Mouse (Mus musculus): Measurements from ENCODE around the gene Atf3. TPM values are rescaled to one million over a fixed set of nuclear protein-coding genes. Genes with fewer than 3 reads are reported as not detected.

Gene Atf3
- polyA plus RNA-seq, 1 experiment from 2014 or later, result 17.6 TPM

DNA sequence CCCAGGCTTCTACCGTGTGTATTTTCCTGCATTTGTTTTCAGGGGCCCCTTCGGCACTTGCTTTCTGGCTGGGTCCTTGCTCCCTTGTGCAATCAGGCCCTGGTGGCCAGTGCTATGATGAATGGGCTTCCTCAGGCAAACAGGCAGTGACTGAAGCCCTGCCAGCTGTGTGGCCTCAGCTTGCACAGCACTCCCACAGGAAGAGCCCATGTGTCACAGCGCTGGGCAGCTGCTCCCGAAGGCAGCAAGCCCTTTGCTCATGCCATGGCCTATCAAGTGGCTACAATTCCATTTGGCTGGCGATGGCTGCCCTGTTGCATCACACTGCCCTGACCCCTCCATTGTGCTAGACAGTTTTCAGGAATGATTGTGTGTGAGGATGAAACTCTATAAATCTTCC is 36.6 kb upstream of the Atf3 start:
- Histone ChIP-seq H3K4me1 (replicated peaks) (peaks cover 24% of the 10 kb centered on the region), H3K4me3 (no peak overlapping the region), H3K27me3 (replicated peaks) (0 out of 2 replicates have a peak, but pooled peaks cover 7% of the 10 kb centered on the region), H3K36me3 (no peaks in the 10 kb centered on the region), H3K27ac (ENCODE audit: poor library complexity, severe bottlenecking) (no peak overlapping the region), H3K9ac (no peak overlapping the region), H3K9me3 (replicated peaks) (no peaks in the 10 kb centered on the region), H3K4me2 (no peak overlapping the region)
- WGBS, result 64% methylated on average over 5 of the region's 5 CpGs
- ATAC-seq (ENCODE audit: insufficient number of reproducible peaks, low FRiP score), result no peak

- no peaks in the 10 kb centered on the region for H3K36me3 ChIP-seq
Observed at GRCm38 (mm10) chr1:191253636-191254035, 35.8 kb upstream of the Atf3 start.

GRCm38 (mm10) chr1:191249975-191250374 is 32.1 kb upstream of the Atf3 start:
- no peak for ATAC-seq (ENCODE audit: insufficient number of reproducible peaks, low FRiP score)
- H3K4me3 ChIP-seq, result no peak overlapping the region
- no peaks in the 10 kb centered on the region for H3K4me1 ChIP-seq (replicated peaks)
- no peaks in the 10 kb centered on the region for H3K9me3 ChIP-seq (replicated peaks)
- H3K27me3 ChIP-seq (replicated peaks), result no peaks in the 10 kb centered on the region
- no peaks in the 10 kb centered on the region for H3K36me3 ChIP-seq
- 78% methylated on average over 3 of the region's 3 CpGs for WGBS
- no peak overlapping the region for H3K4me2 ChIP-seq
- H3K9ac ChIP-seq, result no peak overlapping the region
- no peak overlapping the region for H3K27ac ChIP-seq (ENCODE audit: poor library complexity, severe bottlenecking)

More at GRCm38 (mm10) chr1:191253636-191254035, 35.8 kb upstream of the Atf3 start:
- Histone ChIP-seq H3K4me1 (replicated peaks) (peaks cover 20% of the 10 kb centered on the region), H3K27ac (ENCODE audit: poor library complexity, severe bottlenecking) (no peak overlapping the region), H3K9ac (no peak overlapping the region), H3K9me3 (replicated peaks) (no peaks in the 10 kb centered on the region), H3K4me2 (no peak overlapping the region), H3K27me3 (replicated peaks) (0 out of 2 replicates have a peak, but pooled peaks cover 7% of the 10 kb centered on the region), H3K4me3 (no peak overlapping the region)
- 72% methylated on average over 1 of the region's 1 CpGs for WGBS
- no peak for ATAC-seq (ENCODE audit: insufficient number of reproducible peaks, low FRiP score)

- no peak overlapping the region for H3K4me3 ChIP-seq
- H3K27me3 ChIP-seq (replicated peaks), result no peaks in the 10 kb centered on the region
- no peaks in the 10 kb centered on the region for H3K36me3 ChIP-seq
- H3K27ac ChIP-seq (ENCODE audit: poor library complexity, severe bottlenecking), result no peak overlapping the region
- ATAC-seq (ENCODE audit: insufficient number of reproducible peaks, low FRiP score), result no peak
- 67% methylated on average over 1 of the region's 1 CpGs for WGBS
- no peak overlapping the region for H3K4me2 ChIP-seq
- H3K9ac ChIP-seq, result no peak overlapping the region
- no peaks in the 10 kb centered on the region for H3K4me1 ChIP-seq (replicated peaks)
- no peaks in the 10 kb centered on the region for H3K9me3 ChIP-seq (replicated peaks)
Observed at GRCm38 (mm10) chr1:191248423-191248822, 30.6 kb upstream of the Atf3 start.

DNA sequence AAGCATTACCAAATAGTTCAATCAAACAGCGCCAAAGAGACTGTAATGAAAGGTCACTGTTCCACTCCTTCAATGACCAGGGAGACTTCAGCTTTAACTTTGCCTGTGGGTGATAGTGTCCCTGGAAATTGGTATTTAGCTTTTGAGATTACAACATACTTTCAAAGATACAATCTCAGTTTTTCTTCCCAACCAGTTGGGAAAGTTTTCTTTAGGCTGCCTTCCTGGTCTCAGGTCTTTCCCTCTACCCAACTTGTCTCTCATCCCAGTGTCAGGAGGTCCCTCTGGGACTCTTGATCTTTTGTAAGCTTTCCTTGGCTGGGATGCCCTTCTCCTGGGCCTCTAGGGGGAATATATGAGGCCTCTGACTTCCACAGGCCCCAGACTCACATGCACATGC is 29.7 kb upstream of the Atf3 start:
- H3K4me3 ChIP-seq, result no peak overlapping the region
- no peak overlapping the region for H3K4me2 ChIP-seq
- H3K9ac ChIP-seq, result no peak overlapping the region

DNA sequence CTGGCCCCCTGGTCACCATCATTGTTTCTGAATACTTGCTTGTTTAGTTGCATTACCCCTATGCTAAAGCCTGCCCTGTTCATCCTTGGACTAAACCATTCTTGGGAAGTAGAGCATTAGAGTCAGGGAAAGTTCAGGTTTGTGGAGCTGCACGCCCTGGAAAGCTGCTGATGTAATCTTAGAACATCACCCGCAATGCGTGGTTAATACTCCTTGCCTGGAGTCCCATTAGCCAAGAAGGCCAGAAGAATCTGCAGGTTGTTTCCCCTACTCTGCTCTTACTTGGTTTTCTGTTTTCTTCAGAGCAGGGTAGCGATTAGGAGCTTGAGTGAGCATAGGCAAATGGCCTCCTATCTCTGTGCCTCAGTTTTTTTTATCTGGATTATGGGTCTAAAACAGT is 26.0 kb upstream of the Atf3 start:
- Histone ChIP-seq H3K4me2 (no peak overlapping the region), H3K4me3 (no peak overlapping the region), H3K4me1 (replicated peaks) (0 out of 2 replicates have a peak, but pooled peaks cover 2% of the 10 kb centered on the region), H3K27ac (ENCODE audit: poor library complexity, severe bottlenecking) (no peak overlapping the region), H3K9ac (no peak overlapping the region), H3K9me3 (replicated peaks) (no peaks in the 10 kb centered on the region), H3K27me3 (replicated peaks) (no peaks in the 10 kb centered on the region; the same call in 1 of the 2 replicates), H3K36me3 (no peaks in the 10 kb centered on the region)
- ATAC-seq (ENCODE audit: insufficient number of reproducible peaks, low FRiP score), result no peak
- 89% methylated on average over 4 of the region's 4 CpGs for WGBS

More for the DNA sequence above, 29.7 kb upstream of the Atf3 start:
- H3K4me1 ChIP-seq (replicated peaks), result no peaks in the 10 kb centered on the region
- H3K27ac ChIP-seq (ENCODE audit: poor library complexity, severe bottlenecking), result no peak overlapping the region
- H3K9me3 ChIP-seq (replicated peaks), result no peaks in the 10 kb centered on the region
- ATAC-seq (ENCODE audit: insufficient number of reproducible peaks, low FRiP score), result no peak
- no peaks in the 10 kb centered on the region for H3K27me3 ChIP-seq (replicated peaks)
- 84% methylated on average over 1 of the region's 1 CpGs for WGBS
- no peaks in the 10 kb centered on the region for H3K36me3 ChIP-seq

GRCm38 (mm10) chr1:191242065-191242698 is 24.3 kb upstream of the Atf3 start:
- ATAC-seq (ENCODE audit: insufficient number of reproducible peaks, low FRiP score), result no peak
- no peaks in the 10 kb centered on the region for H3K36me3 ChIP-seq
- H3K4me2 ChIP-seq, result no peak overlapping the region
- H3K4me3 ChIP-seq, result no peak overlapping the region
- WGBS, result 65% methylated on average over 12 of the region's 12 CpGs
- 0 out of 2 replicates have a peak, but pooled peaks cover 2% of the 10 kb centered on the region for H3K4me1 ChIP-seq (replicated peaks)
- no peaks in the 10 kb centered on the region; the same call in 1 of the 2 replicates for H3K27me3 ChIP-seq (replicated peaks)
- H3K9ac ChIP-seq, result no peak overlapping the region
- no peaks in the 10 kb centered on the region for H3K9me3 ChIP-seq (replicated peaks)
- H3K27ac ChIP-seq (ENCODE audit: poor library complexity, severe bottlenecking), result no peak overlapping the region

- no peak overlapping the region for H3K9ac ChIP-seq
- H3K36me3 ChIP-seq, result no peaks in the 10 kb centered on the region
- 0 out of 2 replicates have a peak, but pooled peaks cover 2% of the 10 kb centered on the region for H3K4me1 ChIP-seq (replicated peaks)
- no peak overlapping the region for H3K4me3 ChIP-seq
- H3K9me3 ChIP-seq (replicated peaks), result no peaks in the 10 kb centered on the region
- H3K27me3 ChIP-seq (replicated peaks), result no peaks in the 10 kb centered on the region; the same call in 1 of the 2 replicates
- H3K27ac ChIP-seq (ENCODE audit: poor library complexity, severe bottlenecking), result no peak overlapping the region
- WGBS, result 81% methylated on average over 1 of the region's 1 CpGs
- H3K4me2 ChIP-seq, result no peak overlapping the region
- ATAC-seq (ENCODE audit: insufficient number of reproducible peaks, low FRiP score), result no peak
Observed at GRCm38 (mm10) chr1:191241574-191241973, 23.7 kb upstream of the Atf3 start.

- Histone ChIP-seq H3K9me3 (replicated peaks) (no peaks in the 10 kb centered on the region), H3K4me3 (no peak overlapping the region), H3K9ac (no peak overlapping the region), H3K36me3 (no peaks in the 10 kb centered on the region), H3K4me1 (replicated peaks) (peaks cover 12% of the 10 kb centered on the region), H3K4me2 (no peak overlapping the region), H3K27ac (ENCODE audit: poor library complexity, severe bottlenecking) (no peak overlapping the region), H3K27me3 (replicated peaks) (no peaks in the 10 kb centered on the region; the same call in 1 of the 2 replicates)
- 78% methylated on average over 4 of the region's 4 CpGs for WGBS
- ATAC-seq (ENCODE audit: insufficient number of reproducible peaks, low FRiP score), result no peak
Observed at GRCm38 (mm10) chr1:191239602-191240001, 21.8 kb upstream of the Atf3 start.

DNA sequence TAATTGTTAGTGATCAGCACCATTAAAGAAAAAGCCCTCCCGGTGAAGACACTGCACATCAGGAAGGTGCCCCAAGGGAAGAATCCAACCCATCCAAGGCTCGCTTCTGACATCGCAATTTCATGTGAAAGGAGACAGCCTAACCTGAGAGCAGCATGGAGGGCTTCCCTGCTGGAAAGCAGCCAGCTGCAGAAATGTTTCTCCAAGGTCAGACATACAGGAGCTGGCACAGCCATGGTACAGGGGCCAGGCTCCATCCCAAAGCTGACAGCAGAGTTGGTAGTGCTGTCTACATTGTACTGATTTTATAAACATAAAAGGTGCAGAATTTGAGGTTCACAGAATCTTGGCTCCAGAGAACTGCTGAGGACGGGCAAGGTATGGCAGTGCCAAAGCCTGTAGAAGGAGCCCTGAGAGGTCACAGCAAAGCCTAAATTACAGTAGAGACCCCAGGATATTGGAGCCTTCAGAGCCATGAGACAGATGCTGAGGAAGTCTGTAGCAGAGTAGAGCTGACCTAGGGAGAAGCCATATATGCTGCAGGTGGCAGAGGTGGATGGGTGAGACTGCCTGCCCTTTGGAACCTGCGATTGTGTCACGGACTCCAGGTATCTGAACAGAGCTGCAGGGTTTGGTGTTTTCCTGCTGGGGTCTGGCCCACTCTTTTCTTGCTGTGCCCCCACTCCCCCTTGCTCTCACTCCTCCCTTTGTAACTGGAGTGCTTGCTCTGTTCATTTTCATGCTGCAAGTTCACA is 18.1 kb upstream of the Atf3 start:
- Histone ChIP-seq H3K9ac (no peak overlapping the region), H3K4me2 (no peak overlapping the region), H3K4me1 (replicated peaks) (peaks cover 10% of the 10 kb centered on the region), H3K27me3 (replicated peaks) (no peaks in the 10 kb centered on the region; the same call in 1 of the 2 replicates), H3K9me3 (replicated peaks) (peaks cover 13% of the 10 kb centered on the region), H3K36me3 (0 out of 2 replicates have a peak, but pooled peaks cover 6% of the 10 kb centered on the region), H3K27ac (ENCODE audit: poor library complexity, severe bottlenecking) (no peak overlapping the region), H3K4me3 (no peak overlapping the region)
- 78% methylated on average over 6 of the region's 6 CpGs for WGBS
- no peak for ATAC-seq (ENCODE audit: insufficient number of reproducible peaks, low FRiP score)

GRCm38 (mm10) chr1:191234837-191235236 is 17.0 kb upstream of the Atf3 start:
- H3K36me3 ChIP-seq, result 0 out of 2 replicates have a peak, but pooled peaks cover 6% of the 10 kb centered on the region
- no peak for ATAC-seq (ENCODE audit: insufficient number of reproducible peaks, low FRiP score)
- H3K27ac ChIP-seq (ENCODE audit: poor library complexity, severe bottlenecking), result no peak overlapping the region
- no peak overlapping the region for H3K9ac ChIP-seq
- no peaks in the 10 kb centered on the region; the same call in 1 of the 2 replicates for H3K27me3 ChIP-seq (replicated peaks)
- H3K9me3 ChIP-seq (replicated peaks), result peaks cover 13% of the 10 kb centered on the region
- peaks cover 17% of the 10 kb centered on the region for H3K4me1 ChIP-seq (replicated peaks)
- no peak overlapping the region for H3K4me3 ChIP-seq
- no peak overlapping the region for H3K4me2 ChIP-seq
- 71% methylated on average over 4 of the region's 4 CpGs for WGBS
